Mouse (Mus musculus): ENCODE results near the gene Filip1.

DNA sequence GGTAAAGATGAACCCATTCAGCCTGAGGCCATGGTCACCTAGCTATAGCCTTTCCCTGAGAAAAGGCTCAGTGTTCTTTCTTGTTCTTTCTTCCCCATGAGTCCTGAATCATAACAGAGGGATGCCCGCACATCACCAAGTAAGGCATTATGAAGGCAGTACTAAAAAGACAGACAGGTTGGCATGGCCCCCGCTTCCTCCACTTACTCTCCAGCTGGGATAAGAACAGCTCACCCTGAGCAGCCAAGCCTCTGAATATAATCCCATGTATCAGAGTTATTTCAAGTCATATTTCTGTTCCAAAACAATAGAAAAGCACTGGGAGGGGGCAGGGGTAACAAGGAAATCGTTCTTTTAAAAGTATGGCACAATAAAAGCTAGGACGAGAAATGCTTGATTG is 86.7 kb downstream of the Filip1 start:
- no peak for TF ChIP-seq CTCF (IDR thresholded peaks at IDR 0.05; ENCODE audit: insufficient read depth, low read length)
- TF ChIP-seq POLR2A (IDR thresholded peaks at IDR 0.05; ENCODE audit: borderline replicate concordance, extremely low read depth, low read depth, low read length): no peak
